Mouse (Mus musculus): ENCODE data around the gene Gas8. TPM values are rescaled to one million over a fixed set of nuclear protein-coding genes. Genes with fewer than 3 reads are reported as not detected.
A peak's percentile ranks its signal among the peaks of the same experiment; 100 is the strongest.
"Not testable (repeated sequence)": the region's sequence is repeated elsewhere in the genome, so short reads cannot be mapped to it uniquely, and the experiment has no call there.

The Gas8 gene
- polyA plus RNA-seq, 1 experiment: 42.9 TPM

- WGBS: 48% methylated on average over 2 of the region's 2 CpGs
- DNase-seq: peak in 1 of 2 experiments; percentile 22
- H3K27me3 ChIP-seq (ENCODE audit: control insufficient read depth, insufficient read depth, low read length): no peaks in the 10 kb centered on the region
- TF ChIP-seq POLR2A (IDR thresholded peaks at IDR 0.05; ENCODE audit: borderline replicate concordance, insufficient read depth, low read length) (no peak), CTCF (IDR thresholded peaks at IDR 0.05; ENCODE audit: borderline replicate concordance, insufficient read depth, low read depth, low read length) (no peak)
- H3K4me3 ChIP-seq (replicated peaks; ENCODE audit: insufficient read depth, low read depth, low read length): no peak overlapping the region
- no peak overlapping the region for H3K27ac ChIP-seq (ENCODE audit: insufficient read depth, low read length)
- peaks cover 2% of the 10 kb centered on the region; the same call in 1 of the 2 replicates for H3K4me1 ChIP-seq (ENCODE audit: control insufficient read depth, insufficient read depth, low read length)
These were observed 2.0 kb upstream of the Gas8 start for GRCm38 (mm10) chr8:123516596-123516995.

GRCm38 (mm10) chr8:123518172-123518571 is 462 bp upstream of the Gas8 start:
- Histone ChIP-seq H3K4me3 (replicated peaks; ENCODE audit: insufficient read depth, low read depth, low read length) (peak overlapping the region; percentile 35), H3K4me1 (ENCODE audit: control insufficient read depth, insufficient read depth, low read length) (peaks cover 2% of the 10 kb centered on the region; the same call in 1 of the 2 replicates)
- WGBS: 26% methylated on average over 10 of the region's 10 CpGs

GRCm38 (mm10) chr8:123520048-123520447 is 1.4 kb downstream of the Gas8 start:
- not testable (repeated sequence) for H3K27me3 ChIP-seq (ENCODE audit: control insufficient read depth, insufficient read depth, low read length); DNase-seq; H3K27ac ChIP-seq (ENCODE audit: insufficient read depth, low read length); H3K4me1 ChIP-seq (ENCODE audit: control insufficient read depth, insufficient read depth, low read length); H3K4me3 ChIP-seq (replicated peaks; ENCODE audit: insufficient read depth, low read depth, low read length)
- 93% methylated on average over 1 of the region's 1 CpGs for WGBS

More at GRCm38 (mm10) chr8:123518172-123518571, 462 bp upstream of the Gas8 start:
- Histone ChIP-seq H3K27ac (ENCODE audit: insufficient read depth, low read length) (no peak overlapping the region), H3K27me3 (ENCODE audit: control insufficient read depth, insufficient read depth, low read length) (no peaks in the 10 kb centered on the region)
- TF ChIP-seq CTCF (IDR thresholded peaks at IDR 0.05; ENCODE audit: borderline replicate concordance, insufficient read depth, low read depth, low read length): no peak
- no peak for TF ChIP-seq POLR2A (IDR thresholded peaks at IDR 0.05; ENCODE audit: borderline replicate concordance, insufficient read depth, low read length)
- no peak for DNase-seq

GRCm38 (mm10) chr8:123527720-123528489 is 9.3 kb downstream of the Gas8 start:
- Histone ChIP-seq H3K27me3 (ENCODE audit: control insufficient read depth, insufficient read depth, low read length) (no peaks in the 10 kb centered on the region), H3K4me1 (ENCODE audit: control insufficient read depth, insufficient read depth, low read length) (peaks cover 7% of the 10 kb centered on the region), H3K4me3 (replicated peaks; ENCODE audit: insufficient read depth, low read depth, low read length) (no peak overlapping the region), H3K27ac (ENCODE audit: insufficient read depth, low read length) (no peak overlapping the region)
- no peak for TF ChIP-seq POLR2A (IDR thresholded peaks at IDR 0.05; ENCODE audit: borderline replicate concordance, insufficient read depth, low read length)
- no peak for TF ChIP-seq CTCF (IDR thresholded peaks at IDR 0.05; ENCODE audit: borderline replicate concordance, insufficient read depth, low read depth, low read length)
- DNase-seq: no peak
- 54% methylated on average over 25 of the region's 25 CpGs for WGBS

GRCm38 (mm10) chr8:123536242-123536989 is 17.8 kb downstream of the Gas8 start:
- no peaks in the 10 kb centered on the region for H3K27me3 ChIP-seq (ENCODE audit: control insufficient read depth, insufficient read depth, low read length)
- no peak for TF ChIP-seq CTCF (IDR thresholded peaks at IDR 0.05; ENCODE audit: borderline replicate concordance, insufficient read depth, low read depth, low read length)
- no peak for TF ChIP-seq POLR2A (IDR thresholded peaks at IDR 0.05; ENCODE audit: borderline replicate concordance, insufficient read depth, low read length)
- no peak overlapping the region for H3K4me3 ChIP-seq (replicated peaks; ENCODE audit: insufficient read depth, low read depth, low read length)
- H3K4me1 ChIP-seq (ENCODE audit: control insufficient read depth, insufficient read depth, low read length): no peaks in the 10 kb centered on the region
- WGBS: 91% methylated on average over 9 of the region's 9 CpGs
- H3K27ac ChIP-seq (ENCODE audit: insufficient read depth, low read length): no peak overlapping the region
- DNase-seq: no peak

- TF ChIP-seq POLR2A (IDR thresholded peaks at IDR 0.05; ENCODE audit: borderline replicate concordance, insufficient read depth, low read length) (no peak), CTCF (IDR thresholded peaks at IDR 0.05; ENCODE audit: borderline replicate concordance, insufficient read depth, low read depth, low read length) (no peak)
- no peaks in the 10 kb centered on the region for H3K27me3 ChIP-seq (ENCODE audit: control insufficient read depth, insufficient read depth, low read length)
- WGBS: 38% methylated on average over 6 of the region's 10 CpGs
- DNase-seq: no peak
- H3K4me1 ChIP-seq (ENCODE audit: control insufficient read depth, insufficient read depth, low read length): no peaks in the 10 kb centered on the region
- no peak overlapping the region for H3K27ac ChIP-seq (ENCODE audit: insufficient read depth, low read length)
- H3K4me3 ChIP-seq (replicated peaks; ENCODE audit: insufficient read depth, low read depth, low read length): no peak overlapping the region
These were observed 18.4 kb downstream of the Gas8 start for GRCm38 (mm10) chr8:123536990-123537380.

GRCm38 (mm10) chr8:123537641-123538040 is 19.0 kb downstream of the Gas8 start:
- WGBS: 55% methylated on average over 7 of the region's 14 CpGs
- peak; percentile 40 to 43 for DNase-seq
- H3K4me3 ChIP-seq (replicated peaks; ENCODE audit: insufficient read depth, low read depth, low read length); H3K4me1 ChIP-seq (ENCODE audit: control insufficient read depth, insufficient read depth, low read length); H3K27ac ChIP-seq (ENCODE audit: insufficient read depth, low read length); H3K27me3 ChIP-seq (ENCODE audit: control insufficient read depth, insufficient read depth, low read length): not testable (repeated sequence)

GRCm38 (mm10) chr8:123564221-123564620 is 45.6 kb downstream of the Gas8 start:
- H3K27ac ChIP-seq (ENCODE audit: insufficient read depth, low read length); H3K4me3 ChIP-seq (replicated peaks; ENCODE audit: insufficient read depth, low read depth, low read length); DNase-seq; H3K27me3 ChIP-seq (ENCODE audit: control insufficient read depth, insufficient read depth, low read length); H3K4me1 ChIP-seq (ENCODE audit: control insufficient read depth, insufficient read depth, low read length): not testable (repeated sequence)
- 0% methylated on average over 5 of the region's 45 CpGs for WGBS

- not testable (repeated sequence) for H3K4me3 ChIP-seq (replicated peaks; ENCODE audit: insufficient read depth, low read depth, low read length); H3K27me3 ChIP-seq (ENCODE audit: control insufficient read depth, insufficient read depth, low read length); H3K4me1 ChIP-seq (ENCODE audit: control insufficient read depth, insufficient read depth, low read length); H3K27ac ChIP-seq (ENCODE audit: insufficient read depth, low read length)
- peak in 1 of 2 experiments; percentile 11 for DNase-seq
- 69% methylated on average over 5 of the region's 10 CpGs for WGBS
These were observed 56.8 kb downstream of the Gas8 start for GRCm38 (mm10) chr8:123575386-123575785.

Measured in cerebellum, adult 2 months (tissue).